Mouse (Mus musculus) megakaryocyte-erythroid progenitor cell, adult 5-6 weeks (primary cell): ENCODE data around the gene Gm20870. TPM values are rescaled to one million over a fixed set of nuclear protein-coding genes. Genes with fewer than 3 reads are reported as not detected.
"Not testable (repeated sequence)": the region's sequence is repeated elsewhere in the genome, so short reads cannot be mapped to it uniquely, and the experiment has no call there.

Source experiments
- ATAC-seq: replicated peaks from 2 replicates; pipeline ENCODE4 v1.8.0; 2016; ENCODE audit warnings: mild to moderate bottlenecking, inconsistent platforms; ENCODE audit not compliant: severe bottlenecking, poor library complexity, low FRiP score, low TSS enrichment
- total RNA-seq, 2 experiments: library from RNA; stranded (forward) in 1 of 2; stranded (reverse) in 1 of 2; fragments of 200-1000, 215-1000 nt in 1 of 2; fragments of >200 nt in 1 of 2; fragmentation: Nextera tagmentation in 1 of 2; gene quantifications; 2 replicates each; pipeline ENCODE4 v1.2.3; 2014 to 2017

Gene Gm20870
- total RNA-seq (2014; fragmentation: Nextera tagmentation) (not detected in 2 replicates), total RNA-seq (2017) (not detected in 2 replicates)

GRCm38 (mm10) chrY:71691743-71692142 lies at the start of gene Gm20870:
Gene Gm20870, plus strand, starts transcription at chrY:71692043.
- not testable (repeated sequence) for ATAC-seq

Other genes with a start within 250 kb of the Gm20870 start
- gene Gm20869, start 222.6 kb upstream of the Gm20870 start, total RNA-seq (2014; fragmentation: Nextera tagmentation) = not detected in 2 replicates
- not detected in 2 replicates for gene Gm20869, start 222.6 kb upstream of the Gm20870 start, total RNA-seq (2017)